ENCODE assay signal across 9 mouse cellular contexts in the genomic region with DNA sequence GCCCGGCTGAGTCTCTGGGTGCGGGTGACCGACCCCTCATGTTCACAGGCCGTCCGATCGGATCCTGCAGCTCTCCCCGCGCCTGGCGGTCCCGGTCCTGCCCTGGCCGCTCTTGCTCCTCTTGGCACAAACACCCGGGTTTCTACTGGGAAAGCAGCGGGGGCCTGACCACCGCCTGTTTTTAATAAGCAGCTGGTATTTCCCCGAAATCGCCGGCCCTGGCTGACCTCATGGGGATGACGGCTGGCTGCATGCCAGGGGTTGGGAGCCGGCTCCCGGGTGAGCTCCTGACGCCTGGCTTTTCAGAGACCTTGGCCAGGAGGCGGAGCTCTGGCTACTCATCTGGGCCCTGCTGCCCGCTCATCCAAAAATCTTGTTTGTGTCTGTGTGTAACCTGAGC. TPM values are rescaled to one million over a fixed set of nuclear protein-coding genes. Genes with fewer than 3 reads are reported as not detected.
DNase-seq lines count a peak whose midpoint lies in the region; ATAC-seq and TF ChIP-seq lines count a peak whose summit lies in the region.
"Had no signal": no experiment of that assay in that cellular context is flagged by ENCODE, and none has a peak within 500 bp of the region (broad histone marks: within the 10 kb centered on the region; RNA-seq: fewer than 3 reads in every experiment).

No protein-coding gene starts in this region.

- no peak for TF ChIP-seq EP300 in MEL (IDR thresholded peaks at IDR 0.05; ENCODE audit: low read depth in 1 of 2, low read length in 2 of 2)

- no peaks in the 10 kb centered on the region for H3K79me2 ChIP-seq in MEL (ENCODE audit: control insufficient read depth, insufficient read depth, low read length, poor library complexity)

- H3K27me3 ChIP-seq in MEL (ENCODE audit: control insufficient read depth in 1 of 2, insufficient read depth in 2 of 2, low read length in 2 of 2) = no peaks in the 10 kb centered on the region; a peak in 2 of 4 replicates
- no peaks in the 10 kb centered on the region; the same call in 1 of the 2 replicates for H3K27me3 ChIP-seq in forebrain, postnatal 0 days (ENCODE audit: insufficient read depth, low read length)

- H3K4me3 ChIP-seq in MEL (ENCODE audit: control insufficient read depth in 1 of 2, insufficient read depth in 1 of 2, low read depth in 2 of 2, low read length in 2 of 2) = peak overlapping the region; percentile 64 to 67
- peak overlapping the region; percentile 48 for H3K4me3 ChIP-seq in forebrain, postnatal 0 days (ENCODE audit: low read depth, low read length)
- peak overlapping the region; percentile 63 for H3K4me3 ChIP-seq in layer of hippocampus, adult 2 months

- ATAC-seq in forebrain, postnatal 0 days = peak; percentile 42

- intact Hi-C loops in heart, postnatal 25 days (cut with DNase I) = loop anchor here (1.0 to 10.0 kb wide), 6 partner anchors 65 to 371 kb away; no protein-coding TSS in a partner anchor

- WGBS in forebrain, postnatal 0 days = 2% methylated on average over 23 of the region's 23 CpGs

- no peak for DNase-seq in MEL (ENCODE audit: low read depth, low spot score)
- DNase-seq in cerebellum, adult 11-12 months = peak; percentile 82
- DNase-seq in forebrain, postnatal 0 days = no peak
- DNase-seq in heart, postnatal 25 days (ENCODE audit: low spot score) = peak; percentile 84
- peak; percentile 47 to 71 for DNase-seq in layer of hippocampus, adult 2 months (ENCODE audit: low spot score in 2 of 2)
- peak; percentile 84 to 89 for DNase-seq in lung, adult 18-20 months
- DNase-seq in ovary, postnatal 36 days (ENCODE audit: low spot score) = peak; percentile 94
- DNase-seq in yolk sac, embryonic 10.5 days (ENCODE audit: low spot score) = peak; percentile 72

- H3K27ac ChIP-seq in MEL (ENCODE audit: control insufficient read depth, low read depth, low read length) = no peak overlapping the region
- H3K27ac ChIP-seq in forebrain, postnatal 0 days (ENCODE audit: low read depth, low read length) = peak overlapping the region; percentile 68
- peak overlapping the region; percentile 74 for H3K27ac ChIP-seq in layer of hippocampus, adult 2 months

- H3K4me2 ChIP-seq in forebrain, postnatal 0 days (ENCODE audit: low read depth) = peak overlapping the region; percentile 86

- H3K4me1 ChIP-seq in MEL (ENCODE audit: control insufficient read depth in 1 of 2, insufficient read depth in 2 of 2, low read length in 2 of 2) = peaks cover 0 to 5% of the 10 kb centered on the region in 2 experiments; a peak in 1 of 4 replicates
- no peaks in the 10 kb centered on the region for H3K4me1 ChIP-seq in forebrain, postnatal 0 days (ENCODE audit: insufficient read depth)

- H3K36me3 ChIP-seq in MEL (ENCODE audit: control insufficient read depth in 1 of 2, insufficient read depth in 2 of 2, low read length in 2 of 2) = no peaks in the 10 kb centered on the region
- H3K36me3 ChIP-seq in forebrain, postnatal 0 days (ENCODE audit: insufficient read depth) = no peaks in the 10 kb centered on the region

- no peak for TF ChIP-seq RAD21 in MEL (IDR thresholded peaks at IDR 0.05; ENCODE audit: low read depth, low read length)

- H3K9ac ChIP-seq in MEL (ENCODE audit: control insufficient read depth, low read depth, low read length, poor library complexity, severe bottlenecking) = peak overlapping the region; percentile 70
- peak overlapping the region; percentile 71 for H3K9ac ChIP-seq in forebrain, postnatal 0 days

- TF ChIP-seq POLR2A in MEL (IDR thresholded peaks at IDR 0.05; ENCODE audit: control insufficient read depth in 1 of 2, insufficient read depth in 1 of 2, low read depth in 1 of 2, low read length in 2 of 2, poor library complexity in 1 of 2) = no peak

- H3K9me3 ChIP-seq in MEL (replicated peaks; ENCODE audit: insufficient read depth, low read length) = no peaks in the 10 kb centered on the region
- no peaks in the 10 kb centered on the region for H3K9me3 ChIP-seq in forebrain, postnatal 0 days (ENCODE audit: low read length)

- TF ChIP-seq CTCF in MEL (IDR thresholded peaks at IDR 0.05 in 2 of 3, conservative IDR thresholded peaks at IDR 0.05 in 1 of 3; ENCODE audit: control insufficient read depth in 1 of 3, insufficient read depth in 1 of 3, low read depth in 2 of 3, low read length in 3 of 3, poor library complexity in 1 of 3, severe bottlenecking in 1 of 3) = peak in 1 of 3 experiments; percentile 19; a peak in 1 of 6 replicates
- no peak for TF ChIP-seq CTCF in forebrain, postnatal 0 days (IDR thresholded peaks at IDR 0.05; ENCODE audit: low read depth)
- no peak; the same call in 1 of the 2 replicates for TF ChIP-seq CTCF in layer of hippocampus, adult 2 months (conservative IDR thresholded peaks at IDR 0.05)

TF ChIP-seq in MEL, 35 proteins besides CTCF, POLR2A, EP300 and RAD21:
- 0 out of 2 replicates have a peak, but pooled peaks have one; percentile 10 for TF ChIP-seq UBTF (IDR thresholded peaks at IDR 0.05; ENCODE audit: borderline replicate concordance, insufficient read depth, low read depth, low read length)
- no peak for TF ChIP-seq GABPA (IDR thresholded peaks at IDR 0.05; ENCODE audit: low read depth, low read length)

RNA-seq across cellular contexts. Expression of a gene that starts 16.2 kb away (rescaled TPM):
- not detected in 2 replicates for total RNA-seq in MEL (2012; rRNA removed)
- polyA plus RNA-seq in MEL (2012; ENCODE audit: insufficient read depth in 1 of 2, insufficient read length in 2 of 2, low read depth in 1 of 2, low replicate concordance in 2 of 2, missing spikeins in 1 of 2) = not detected
- total RNA-seq in forebrain, postnatal 0 days (2014; rRNA removed) = not detected in 2 replicates
- not detected in 2 replicates for polyA plus RNA-seq in forebrain, postnatal 0 days (2015; fragmentation: Nextera tagmentation; extraction: Ambion mirVana)
- not detected for total RNA-seq in heart, postnatal 25 days (2021)
- not detected for total RNA-seq in layer of hippocampus, adult 2 months (2021)
- total RNA-seq: hematopoietic stem cell, adult 5-6 weeks had no signal

RNA-seq across cellular contexts. Expression of a gene that starts 32.1 kb away (rescaled TPM):
- not detected in 2 replicates for total RNA-seq in MEL (2012; rRNA removed)
- not detected for polyA plus RNA-seq in MEL (2012; ENCODE audit: insufficient read depth in 1 of 2, insufficient read length in 2 of 2, low read depth in 1 of 2, low replicate concordance in 2 of 2, missing spikeins in 1 of 2)
- total RNA-seq in forebrain, postnatal 0 days (2014; rRNA removed) = not detected in 2 replicates
- not detected in 2 replicates for polyA plus RNA-seq in forebrain, postnatal 0 days (2015; fragmentation: Nextera tagmentation; extraction: Ambion mirVana)
- total RNA-seq in heart, postnatal 25 days (2021) = not detected
- not detected for total RNA-seq in layer of hippocampus, adult 2 months (2021)
- total RNA-seq: hematopoietic stem cell, adult 5-6 weeks had no signal

RNA-seq across cellular contexts. Expression of a gene that starts 34.8 kb away (rescaled TPM):
- 0.15 and 0.33 TPM in 2 replicates for total RNA-seq in MEL (2012; rRNA removed)
- polyA plus RNA-seq in MEL (2012; ENCODE audit: insufficient read depth in 1 of 2, insufficient read length in 2 of 2, low read depth in 1 of 2, low replicate concordance in 2 of 2, missing spikeins in 1 of 2) = under 1 TPM in 1 of 2 experiments, not detected in 1; 0.77 TPM
- 11.4 and 14.2 TPM in 2 replicates for total RNA-seq in forebrain, postnatal 0 days (2014; rRNA removed)
- polyA plus RNA-seq in forebrain, postnatal 0 days (2015; fragmentation: Nextera tagmentation; extraction: Ambion mirVana) = 7.8 and 8.7 TPM in 2 replicates
- 1 to 10 TPM; 7.6 to 7.9 TPM for total RNA-seq in heart, postnatal 25 days (2021)
- total RNA-seq in layer of hippocampus, adult 2 months (2021) = 1 to 10 TPM; 4.4 to 5.0 TPM
- total RNA-seq: hematopoietic stem cell, adult 5-6 weeks had no signal

RNA-seq across cellular contexts. Expression of a gene that starts 40.1 kb away (rescaled TPM):
- total RNA-seq in MEL (2012; rRNA removed) = not detected in 2 replicates
- not detected for polyA plus RNA-seq in MEL (2012; ENCODE audit: insufficient read depth in 1 of 2, insufficient read length in 2 of 2, low read depth in 1 of 2, low replicate concordance in 2 of 2, missing spikeins in 1 of 2)
- total RNA-seq in forebrain, postnatal 0 days (2014; rRNA removed) = 0.69 and 0.76 TPM in 2 replicates
- polyA plus RNA-seq in forebrain, postnatal 0 days (2015; fragmentation: Nextera tagmentation; extraction: Ambion mirVana) = 0.99 and 1.1 TPM in 2 replicates
- over 10,000 TPM; 11,742 to 12,072 TPM for total RNA-seq in heart, postnatal 25 days (2021)
- total RNA-seq in layer of hippocampus, adult 2 months (2021) = not detected
- total RNA-seq: hematopoietic stem cell, adult 5-6 weeks had no signal

RNA-seq across cellular contexts. Expression of a gene that starts 44.8 kb away (rescaled TPM):
- not detected in 2 replicates for total RNA-seq in MEL (2012; rRNA removed)
- not detected for polyA plus RNA-seq in MEL (2012; ENCODE audit: insufficient read depth in 1 of 2, insufficient read length in 2 of 2, low read depth in 1 of 2, low replicate concordance in 2 of 2, missing spikeins in 1 of 2)
- not detected in 2 replicates for total RNA-seq in forebrain, postnatal 0 days (2014; rRNA removed)
- 0.10 TPM in 1 of 2 replicates, not detected in the other for polyA plus RNA-seq in forebrain, postnatal 0 days (2015; fragmentation: Nextera tagmentation; extraction: Ambion mirVana)
- not detected for total RNA-seq in heart, postnatal 25 days (2021)
- total RNA-seq in layer of hippocampus, adult 2 months (2021) = under 1 TPM; 0.15 to 0.25 TPM
- total RNA-seq: hematopoietic stem cell, adult 5-6 weeks had no signal

Comparison
In these comparisons a context has a peak if more than half of its experiments do, and no peak if none do; other contexts are left out.
1. DNase-seq: peak in cerebellum, adult 11-12 months (single experiment), heart, postnatal 25 days (single experiment), layer of hippocampus, adult 2 months (2 of 2), lung, adult 18-20 months (2 of 2), ovary, postnatal 36 days (single experiment) and yolk sac, embryonic 10.5 days (single experiment); none in MEL (single experiment) and forebrain, postnatal 0 days (single experiment).
2. Peak in every context shown above with its lines, with median percentiles within 50 percentile points of each other: H3K4me3 ChIP-seq.